Mouse (Mus musculus): ENCODE measurements at regions not wholly inside any gene's neighbourhood (a gene's known extent, or its start where the extent isn't known, plus 50 kb on each side); places are given as distances from the start of the nearest gene placed in this dataset.

DNA sequence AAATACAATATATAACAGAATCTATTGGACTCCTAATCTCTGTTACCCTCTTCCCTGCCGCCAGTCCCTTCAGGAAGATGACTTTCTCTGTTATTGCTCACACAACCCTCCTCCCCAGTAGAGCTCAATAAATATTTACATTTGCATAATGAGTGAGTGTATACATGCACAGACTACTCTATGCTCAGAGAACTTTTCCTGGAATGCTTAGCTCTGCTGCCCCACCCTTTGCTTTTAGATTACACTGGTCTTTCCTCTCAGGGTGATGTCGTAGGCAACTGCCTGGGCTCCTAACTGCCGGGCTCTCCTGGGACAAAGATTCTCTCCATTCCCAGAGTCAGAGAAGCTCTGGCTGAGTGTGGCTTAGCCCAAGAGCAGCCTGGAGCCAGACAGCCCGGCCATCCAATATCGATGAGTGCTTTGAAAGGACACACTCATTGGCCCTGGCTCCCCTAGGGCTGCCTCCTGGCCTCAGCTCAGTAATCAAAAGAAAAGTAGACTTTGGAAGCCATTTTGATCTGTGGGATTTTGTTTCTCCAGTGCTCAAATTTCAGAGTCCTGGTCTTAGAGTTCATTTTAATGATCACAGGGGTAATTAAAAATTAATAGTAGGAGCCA lies 109.2 kb upstream of the Cdh4 start:
- Histone ChIP-seq H3K9me3 (ENCODE audit: control insufficient read depth, low read length) (no peaks in the 10 kb centered on the region), H3K27me3 (ENCODE audit: control insufficient read depth, insufficient read depth, low read length) (no peaks in the 10 kb centered on the region), H3K4me1 (ENCODE audit: control insufficient read depth, insufficient read depth, low read length) (peaks cover 8% of the 10 kb centered on the region), H3K36me3 (ENCODE audit: control insufficient read depth, insufficient read depth, low read length) (no peaks in the 10 kb centered on the region), H3K4me3 (replicated peaks; ENCODE audit: low read length) (no peak overlapping the region), H3K9ac (ENCODE audit: low read depth, low read length, severe bottlenecking) (no peak overlapping the region), H3K27ac (replicated peaks; ENCODE audit: low read depth, low read length) (no peak overlapping the region), H3K4me2 (replicated peaks; ENCODE audit: low read depth, low read length, severe bottlenecking) (no peak overlapping the region)
- ATAC-seq (ENCODE audit: low FRiP score, low read depth) (no peak), DNase-seq (ENCODE audit: low spot score) (no peak)
- WGBS: 44% methylated on average over 5 of the region's 5 CpGs
- TF ChIP-seq POLR2A (IDR thresholded peaks at IDR 0.05; ENCODE audit: borderline replicate concordance, extremely low read depth, insufficient read depth, insufficient read length): no peak

DNA sequence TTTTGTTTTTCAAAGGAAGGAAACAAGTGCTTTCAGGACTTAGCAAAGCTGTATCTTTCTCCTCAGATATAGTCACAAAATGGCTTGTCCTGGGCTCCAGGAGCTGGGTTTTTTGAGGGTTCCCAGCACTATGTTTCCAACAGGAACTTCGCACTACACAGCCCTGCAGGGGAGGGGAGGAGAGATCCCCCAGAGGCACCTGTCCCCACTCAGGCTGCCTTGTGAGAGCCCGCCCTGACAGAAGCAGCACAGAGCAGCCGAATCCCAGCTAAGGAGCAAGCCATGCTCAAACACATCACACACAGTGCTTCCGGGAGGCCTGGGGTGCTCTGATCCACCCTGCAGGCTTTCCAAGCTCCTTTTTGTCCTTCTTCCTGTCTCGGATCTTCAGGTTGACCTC lies 108.6 kb upstream of the Cdh4 start:
- Histone ChIP-seq H3K36me3 (ENCODE audit: control insufficient read depth, insufficient read depth, low read length) (no peaks in the 10 kb centered on the region), H3K9ac (ENCODE audit: low read depth, low read length, severe bottlenecking) (no peak overlapping the region), H3K4me2 (replicated peaks; ENCODE audit: low read depth, low read length, severe bottlenecking) (no peak overlapping the region), H3K4me3 (replicated peaks; ENCODE audit: low read length) (no peak overlapping the region), H3K27me3 (ENCODE audit: control insufficient read depth, insufficient read depth, low read length) (no peaks in the 10 kb centered on the region), H3K27ac (replicated peaks; ENCODE audit: low read depth, low read length) (no peak overlapping the region), H3K9me3 (ENCODE audit: control insufficient read depth, low read length) (no peaks in the 10 kb centered on the region), H3K4me1 (ENCODE audit: control insufficient read depth, insufficient read depth, low read length) (peaks cover 8% of the 10 kb centered on the region)
- TF ChIP-seq POLR2A (IDR thresholded peaks at IDR 0.05; ENCODE audit: borderline replicate concordance, extremely low read depth, insufficient read depth, insufficient read length): no peak
- 52% methylated on average over 5 of the region's 5 CpGs for WGBS
- DNase-seq (ENCODE audit: low spot score) (no peak), ATAC-seq (ENCODE audit: low FRiP score, low read depth) (no peak)

DNA sequence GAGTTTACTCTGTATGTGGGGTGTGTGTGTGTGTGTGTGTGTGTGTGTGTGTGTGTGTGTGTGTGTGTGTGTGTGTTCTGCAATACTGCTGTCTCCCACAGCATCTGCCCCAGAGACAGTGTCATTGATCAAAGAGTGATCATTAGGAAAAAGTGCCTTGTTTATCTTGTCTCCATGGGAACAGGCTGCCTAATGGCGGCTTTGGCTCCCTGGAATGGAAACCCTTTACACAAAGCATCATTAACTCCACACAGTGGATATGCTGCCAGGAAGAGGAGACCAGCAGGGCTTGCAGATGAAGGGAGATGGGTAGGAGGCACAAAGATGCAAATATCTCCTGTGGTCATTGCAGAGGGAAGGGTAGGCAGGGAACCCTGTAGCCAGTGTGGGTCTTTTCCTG lies 106.0 kb upstream of the Cdh4 start:
- DNase-seq (ENCODE audit: low spot score) (no peak), ATAC-seq (ENCODE audit: low FRiP score, low read depth) (no peak)
- H3K4me2 ChIP-seq (replicated peaks; ENCODE audit: low read depth, low read length, severe bottlenecking): no peak overlapping the region
- H3K4me3 ChIP-seq (replicated peaks; ENCODE audit: low read length): no peak overlapping the region
- H3K9ac ChIP-seq (ENCODE audit: low read depth, low read length, severe bottlenecking): no peak overlapping the region
- H3K27me3 ChIP-seq (ENCODE audit: control insufficient read depth, insufficient read depth, low read length): no peaks in the 10 kb centered on the region
- no peak for TF ChIP-seq POLR2A (IDR thresholded peaks at IDR 0.05; ENCODE audit: borderline replicate concordance, extremely low read depth, insufficient read depth, insufficient read length)
- no peaks in the 10 kb centered on the region for H3K36me3 ChIP-seq (ENCODE audit: control insufficient read depth, insufficient read depth, low read length)
- 21% methylated on average over 1 of the region's 1 CpGs for WGBS
- peaks cover 8% of the 10 kb centered on the region for H3K4me1 ChIP-seq (ENCODE audit: control insufficient read depth, insufficient read depth, low read length)
- no peaks in the 10 kb centered on the region for H3K9me3 ChIP-seq (ENCODE audit: control insufficient read depth, low read length)
- no peak overlapping the region for H3K27ac ChIP-seq (replicated peaks; ENCODE audit: low read depth, low read length)

DNA sequence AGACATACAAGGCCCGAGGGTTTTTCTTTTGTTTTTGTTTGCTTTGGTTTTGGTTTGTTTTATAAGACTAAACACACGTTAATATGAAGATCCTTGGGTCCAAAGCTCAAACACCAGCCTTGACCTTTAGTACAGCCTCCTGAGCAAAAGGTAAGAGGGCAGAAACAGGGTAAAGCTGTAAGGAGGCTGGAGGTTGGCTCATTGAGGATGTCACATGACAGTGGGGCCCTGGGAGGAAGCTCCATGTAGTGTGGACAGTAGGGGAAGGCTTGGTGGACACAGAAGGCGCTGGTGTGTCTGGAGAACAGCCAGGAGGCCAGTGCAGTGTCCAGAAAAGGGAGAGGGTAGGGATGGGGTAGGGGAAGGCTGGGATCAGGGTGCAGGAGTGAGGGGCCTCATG lies 89.6 kb upstream of the Cdh4 start:
- TF ChIP-seq POLR2A (IDR thresholded peaks at IDR 0.05; ENCODE audit: borderline replicate concordance, extremely low read depth, insufficient read depth, insufficient read length): no peak

DNA sequence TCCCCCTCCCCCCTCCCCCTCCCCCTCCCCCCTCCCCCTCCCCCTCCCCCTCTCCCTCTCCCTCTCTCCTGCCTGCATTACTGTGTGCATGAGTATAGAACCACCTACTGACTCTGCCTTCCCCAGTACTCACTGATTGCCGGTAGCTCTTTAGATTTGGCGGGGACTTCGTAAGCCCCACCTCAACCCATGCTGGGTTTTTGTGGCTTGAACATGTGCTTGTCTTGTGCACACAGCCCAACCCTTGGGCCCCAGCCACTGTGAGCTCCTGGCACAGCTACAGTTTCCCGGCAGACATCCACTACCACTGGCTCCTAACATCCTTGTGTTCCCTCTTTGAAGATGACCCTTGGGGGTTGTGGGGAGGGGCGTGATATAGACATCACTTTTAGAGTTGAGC lies 87.4 kb upstream of the Cdh4 start:
- ATAC-seq (ENCODE audit: low FRiP score, low read depth) (no peak), DNase-seq (ENCODE audit: low spot score) (no peak)
- WGBS: 73% methylated on average over 2 of the region's 5 CpGs
- Histone ChIP-seq H3K4me3 (replicated peaks; ENCODE audit: low read length) (no peak overlapping the region), H3K9ac (ENCODE audit: low read depth, low read length, severe bottlenecking) (no peak overlapping the region), H3K9me3 (ENCODE audit: control insufficient read depth, low read length) (no peaks in the 10 kb centered on the region), H3K4me2 (replicated peaks; ENCODE audit: low read depth, low read length, severe bottlenecking) (no peak overlapping the region), H3K27ac (replicated peaks; ENCODE audit: low read depth, low read length) (no peak overlapping the region), H3K4me1 (ENCODE audit: control insufficient read depth, insufficient read depth, low read length) (no peaks in the 10 kb centered on the region), H3K36me3 (ENCODE audit: control insufficient read depth, insufficient read depth, low read length) (no peaks in the 10 kb centered on the region), H3K27me3 (ENCODE audit: control insufficient read depth, insufficient read depth, low read length) (no peaks in the 10 kb centered on the region)
- TF ChIP-seq POLR2A (IDR thresholded peaks at IDR 0.05; ENCODE audit: borderline replicate concordance, extremely low read depth, insufficient read depth, insufficient read length): no peak

More for the DNA sequence above, 89.6 kb upstream of the Cdh4 start:
- Histone ChIP-seq H3K9ac (ENCODE audit: low read depth, low read length, severe bottlenecking) (no peak overlapping the region), H3K9me3 (ENCODE audit: control insufficient read depth, low read length) (no peaks in the 10 kb centered on the region), H3K4me3 (replicated peaks; ENCODE audit: low read length) (no peak overlapping the region), H3K4me2 (replicated peaks; ENCODE audit: low read depth, low read length, severe bottlenecking) (no peak overlapping the region), H3K36me3 (ENCODE audit: control insufficient read depth, insufficient read depth, low read length) (no peaks in the 10 kb centered on the region), H3K4me1 (ENCODE audit: control insufficient read depth, insufficient read depth, low read length) (no peaks in the 10 kb centered on the region), H3K27ac (replicated peaks; ENCODE audit: low read depth, low read length) (no peak overlapping the region), H3K27me3 (ENCODE audit: control insufficient read depth, insufficient read depth, low read length) (no peaks in the 10 kb centered on the region)
- ATAC-seq (ENCODE audit: low FRiP score, low read depth): no peak
- WGBS: 69% methylated on average over 3 of the region's 3 CpGs
- DNase-seq (ENCODE audit: low spot score): no peak

Data from limb, embryonic 14.5 days (tissue).